Mouse (Mus musculus) cerebellum, postnatal 4 days (tissue): Measurements from ENCODE around the gene Serinc5.
A peak's percentile ranks its signal among the peaks of the same experiment; 100 is the strongest.

Experiments
- DNase-seq, 2 experiments: peaks; one replicate each; pipeline ENCODE4 v3.0.0; 2022; ENCODE audit warnings: low spot score in 2 of 2, mixed read lengths in 1 of 2

Gene Serinc5

DNA sequence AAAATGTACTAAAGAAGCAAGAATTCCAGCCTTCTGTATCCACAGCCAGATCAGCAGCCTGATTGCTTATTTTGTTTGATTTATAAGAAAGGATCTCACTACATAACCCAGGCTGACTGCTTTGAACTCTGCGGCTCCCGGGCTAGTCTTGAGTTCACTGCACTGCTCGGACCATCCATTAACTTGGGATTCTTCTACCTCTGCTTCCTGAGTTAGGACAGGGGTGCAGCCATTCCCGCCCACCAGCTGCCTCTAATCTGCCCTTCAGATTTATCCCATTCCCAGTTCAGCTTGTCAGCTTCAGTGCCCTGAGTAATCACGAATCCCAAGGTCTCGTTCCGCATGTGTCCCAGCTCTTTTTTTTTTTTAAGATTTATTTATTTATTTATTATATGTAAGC, 93.3 kb downstream of the Serinc5 start:
- DNase-seq: no peak

DNA sequence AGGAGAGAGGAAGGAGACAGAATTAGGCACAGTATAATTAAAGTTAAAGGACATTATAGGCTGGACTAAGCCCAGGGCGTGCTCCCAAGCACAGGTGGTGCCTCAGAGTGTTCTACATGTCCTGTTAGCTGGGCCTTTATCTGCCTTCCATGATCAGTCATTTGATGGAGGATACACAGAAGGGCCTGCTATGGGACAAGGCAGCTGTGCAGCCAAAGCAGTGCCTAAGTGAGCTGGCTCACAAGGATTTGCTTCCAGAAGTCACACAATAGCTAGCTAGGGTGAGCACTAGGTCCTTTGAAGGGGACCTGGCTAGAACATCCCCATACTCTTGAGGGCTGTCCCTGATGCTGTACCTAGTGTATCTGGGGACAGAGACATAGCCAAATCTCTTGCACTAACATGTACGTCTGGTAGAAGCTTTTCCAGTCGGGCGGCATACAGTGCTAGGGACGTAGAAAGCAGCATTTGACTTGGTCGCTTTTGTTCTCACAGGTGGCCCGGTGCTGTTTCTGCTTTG, 94.2 kb downstream of the Serinc5 start:
- DNase-seq: no peak

DNA sequence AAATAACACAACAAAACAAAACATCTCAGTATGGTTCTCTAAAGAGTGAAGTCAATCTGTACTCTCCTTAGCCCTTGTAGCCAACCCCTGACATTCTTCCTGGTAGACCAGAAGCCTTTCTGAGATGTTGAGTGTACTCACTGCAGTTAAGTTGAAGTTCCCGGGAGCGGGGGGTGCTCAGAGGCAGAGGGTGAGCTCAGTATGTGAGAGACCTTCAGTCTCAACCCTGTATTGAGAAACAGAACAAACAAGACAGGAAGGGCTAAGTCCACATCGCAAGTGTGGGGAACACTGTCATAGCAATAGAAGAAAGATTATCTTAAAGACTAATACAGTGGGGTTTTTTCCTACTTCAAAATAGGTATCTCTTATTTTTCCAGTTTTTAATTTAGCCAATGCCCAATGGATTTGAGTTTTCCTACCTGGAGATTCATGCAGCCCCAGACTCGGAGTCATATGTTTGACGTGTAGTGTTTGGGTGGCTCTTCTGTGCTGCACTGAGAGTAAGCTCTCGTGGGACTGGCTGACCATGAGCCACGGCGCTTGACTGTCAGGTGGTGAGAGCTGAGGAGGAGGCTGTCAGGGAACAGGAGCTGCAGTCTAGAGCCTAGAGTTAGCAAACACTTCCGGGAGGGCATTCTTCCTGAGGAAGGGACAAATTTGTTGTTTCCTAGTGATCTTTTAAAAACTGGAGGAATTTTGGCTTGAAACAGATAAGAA, 95.6 kb downstream of the Serinc5 start:
- DNase-seq: no peak

DNA sequence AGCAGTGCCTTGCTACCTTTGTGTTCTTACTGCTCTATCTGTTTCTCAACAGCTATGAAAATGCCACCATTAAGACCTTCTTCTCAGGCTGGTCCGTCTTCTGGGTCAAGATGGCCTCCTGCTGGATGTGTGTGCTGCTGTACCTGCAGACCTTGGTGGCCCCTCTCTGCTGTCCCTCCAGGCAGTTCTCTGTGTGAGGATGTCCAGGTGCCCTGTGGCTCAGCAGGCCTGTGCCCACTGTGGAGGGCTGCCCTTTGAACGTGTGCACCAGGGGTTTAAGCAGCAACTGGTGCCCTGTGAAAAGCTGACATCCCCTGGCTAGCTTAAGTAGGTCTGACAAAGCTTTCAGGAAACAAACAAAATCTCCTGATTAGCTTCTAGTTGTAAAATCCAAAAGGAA, 97.0 kb downstream of the Serinc5 start:
- DNase-seq: no peak

DNA sequence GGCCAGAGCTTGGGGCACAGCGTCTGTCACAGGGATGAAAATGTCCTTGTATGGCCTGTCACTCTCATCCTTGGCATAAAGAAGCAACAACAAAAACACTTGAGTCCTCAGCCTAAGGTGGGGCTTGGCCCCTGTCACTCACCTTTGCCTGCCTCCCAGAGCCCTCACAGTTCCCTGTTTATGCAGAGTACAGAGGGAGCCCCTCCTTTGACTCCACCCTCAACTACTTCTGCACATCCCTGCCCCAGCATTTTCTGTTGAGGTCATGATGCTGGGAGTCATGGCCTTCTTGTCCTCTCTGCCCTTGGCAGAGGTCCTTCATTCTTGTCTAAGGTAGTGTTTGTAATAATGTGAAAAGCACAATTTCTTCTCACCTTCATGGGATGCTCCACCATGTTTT, 97.6 kb downstream of the Serinc5 start:
- DNase-seq: no peak

DNA sequence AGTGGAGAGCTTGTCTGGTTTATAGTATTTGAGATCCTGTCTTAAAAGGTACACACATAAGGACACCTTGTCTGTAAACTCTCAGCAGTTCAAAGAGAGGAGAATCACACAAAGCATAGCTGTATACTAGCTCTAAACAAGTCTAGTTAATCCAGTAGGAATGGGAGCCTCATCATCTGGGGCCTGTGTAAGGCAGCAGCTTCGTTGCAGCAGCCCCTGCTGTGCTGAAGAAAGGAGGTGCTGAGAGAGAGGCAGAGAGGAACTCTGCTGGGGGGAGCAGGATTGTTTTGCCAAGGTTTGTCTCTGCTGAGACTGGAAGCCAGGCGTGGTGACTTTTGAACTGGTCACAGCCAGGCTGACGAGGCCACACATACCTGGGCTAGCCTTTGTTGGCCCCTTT, 98.6 kb downstream of the Serinc5 start:
- no peak for DNase-seq

DNA sequence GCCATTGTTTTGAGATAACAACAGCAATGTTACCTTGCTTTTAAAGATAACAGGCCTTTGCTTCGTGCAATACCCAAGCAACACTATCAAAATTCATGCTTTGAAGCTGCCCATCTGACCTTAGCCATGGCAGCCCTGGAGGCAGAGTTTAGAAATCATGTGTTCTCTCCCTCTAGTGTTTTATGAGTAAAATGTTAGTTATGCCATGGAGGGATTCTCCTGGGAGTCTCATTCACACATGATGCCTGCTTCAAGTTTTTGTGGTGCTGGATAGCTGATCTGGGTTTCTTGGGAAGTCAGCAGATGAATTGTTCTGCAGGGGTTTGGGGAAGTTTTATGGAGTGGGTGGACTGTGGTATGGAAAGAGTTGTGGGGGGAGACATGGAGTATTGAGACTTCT, 99.5 kb downstream of the Serinc5 start:
- no peak for DNase-seq

DNA sequence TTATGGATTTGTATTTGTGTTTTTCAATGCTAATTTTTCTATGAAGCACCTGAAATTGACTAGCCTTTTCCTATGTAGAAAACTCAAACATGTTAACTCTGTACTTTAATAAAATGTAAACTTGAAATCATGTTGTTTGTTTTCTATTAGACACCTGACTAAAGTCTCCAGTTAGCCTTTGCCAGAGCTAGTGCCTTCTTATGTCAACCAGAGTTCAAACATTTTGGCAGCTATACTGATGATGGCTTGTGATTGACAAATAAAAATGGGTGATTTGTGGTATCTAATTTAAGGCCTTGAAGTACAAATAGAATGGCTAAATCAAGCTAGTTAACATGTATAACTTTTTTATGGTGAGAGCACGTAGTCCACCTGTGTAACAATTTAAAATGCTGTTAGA, 100.9 kb downstream of the Serinc5 start:
- DNase-seq: no peak

DNA sequence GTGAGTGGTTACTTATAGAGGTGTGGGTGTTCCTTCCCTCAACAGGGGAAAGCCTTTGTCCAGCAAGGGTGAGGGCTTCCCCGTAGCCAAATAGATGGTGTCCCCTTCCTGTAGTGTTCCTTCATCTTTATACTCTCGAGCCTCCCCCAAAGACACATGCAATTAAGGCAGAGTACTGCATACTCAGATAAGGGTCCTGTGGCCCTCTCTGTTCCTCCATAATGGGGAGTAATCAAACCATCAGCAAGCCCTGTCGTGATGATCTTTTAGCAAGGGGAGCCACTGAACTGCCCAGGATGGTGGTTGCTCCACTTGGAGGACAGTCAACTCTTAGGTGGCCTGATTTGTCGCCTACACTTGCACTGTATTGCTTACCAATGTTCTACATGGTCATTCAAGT, 101.7 kb downstream of the Serinc5 start:
- DNase-seq: no peak

DNA sequence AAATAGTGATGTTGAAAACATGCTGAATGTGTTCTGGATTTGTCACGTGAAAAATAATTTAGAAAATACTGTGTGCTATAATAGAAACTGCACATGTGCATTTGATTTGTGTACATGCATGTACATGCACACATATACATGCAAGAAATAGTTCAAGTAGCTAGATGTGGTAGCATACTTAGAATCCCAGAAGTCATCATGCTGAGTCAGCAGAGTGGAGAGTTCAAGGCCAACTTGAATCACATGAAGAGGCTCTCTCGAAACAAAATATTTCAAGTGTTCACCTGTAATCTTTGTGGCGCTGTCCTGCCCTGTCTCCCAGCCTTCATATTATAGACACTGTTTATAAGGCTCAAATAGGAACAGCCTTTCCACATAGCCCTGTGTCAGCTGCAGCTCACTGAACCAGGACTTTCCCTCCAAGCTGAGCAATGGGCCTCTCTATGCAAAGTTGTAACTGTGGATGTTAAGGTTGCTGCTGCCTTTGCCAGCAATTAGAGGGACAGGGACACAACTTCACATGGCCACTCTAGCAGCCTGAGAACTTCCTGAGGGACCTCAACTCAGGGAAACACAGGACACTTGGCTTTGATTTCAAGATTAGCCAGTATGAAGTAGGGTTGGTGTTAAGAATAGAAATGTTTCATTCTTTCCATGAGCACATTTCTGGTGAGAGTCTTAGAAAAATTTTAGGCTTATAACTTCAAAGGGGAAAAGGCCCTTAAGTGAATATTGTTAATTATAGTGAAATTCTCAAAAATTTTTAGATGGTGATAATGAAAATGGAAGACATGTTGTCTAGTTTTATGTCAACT, 107.2 kb downstream of the Serinc5 start:
- no peak for DNase-seq

DNA sequence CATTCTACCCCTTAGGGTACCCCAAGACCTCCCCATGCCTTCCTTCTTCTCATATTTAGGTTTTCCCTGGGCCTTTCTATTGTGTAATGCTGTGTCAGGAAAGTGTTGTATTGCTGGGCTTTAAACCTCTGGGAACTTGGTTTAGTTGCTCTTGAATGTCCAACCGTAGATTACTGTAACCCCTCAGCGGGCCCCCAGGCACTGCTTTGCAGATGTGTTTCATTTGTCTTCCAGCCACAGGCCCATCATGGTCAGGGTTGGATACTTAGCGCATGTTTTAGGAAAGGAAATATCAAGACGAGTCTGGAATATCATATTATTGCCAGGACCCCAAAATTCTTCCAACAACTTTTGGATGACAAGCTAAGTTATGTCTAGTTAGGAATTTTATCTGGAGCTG, 110.1 kb downstream of the Serinc5 start:
- no peak for DNase-seq

DNA sequence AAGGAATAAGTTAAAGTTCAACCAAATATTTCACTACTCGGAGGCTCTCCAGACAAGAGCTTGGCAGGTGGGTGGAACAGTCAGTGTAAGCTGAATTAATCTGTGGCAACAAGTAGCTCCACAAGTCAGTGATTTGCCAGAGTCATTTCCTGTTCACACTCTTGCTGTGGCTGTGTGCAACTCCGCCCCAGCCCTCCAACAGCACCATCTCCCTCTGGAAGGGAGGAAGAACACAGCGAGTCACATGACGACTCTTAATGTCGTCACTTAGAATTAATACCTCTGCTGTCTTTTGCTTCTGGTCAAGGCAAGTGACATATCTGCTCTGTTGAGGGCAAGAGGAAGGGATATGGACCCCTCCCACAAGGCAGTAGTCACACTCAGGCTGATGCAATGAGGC, 111.5 kb downstream of the Serinc5 start:
- no peak for DNase-seq

DNA sequence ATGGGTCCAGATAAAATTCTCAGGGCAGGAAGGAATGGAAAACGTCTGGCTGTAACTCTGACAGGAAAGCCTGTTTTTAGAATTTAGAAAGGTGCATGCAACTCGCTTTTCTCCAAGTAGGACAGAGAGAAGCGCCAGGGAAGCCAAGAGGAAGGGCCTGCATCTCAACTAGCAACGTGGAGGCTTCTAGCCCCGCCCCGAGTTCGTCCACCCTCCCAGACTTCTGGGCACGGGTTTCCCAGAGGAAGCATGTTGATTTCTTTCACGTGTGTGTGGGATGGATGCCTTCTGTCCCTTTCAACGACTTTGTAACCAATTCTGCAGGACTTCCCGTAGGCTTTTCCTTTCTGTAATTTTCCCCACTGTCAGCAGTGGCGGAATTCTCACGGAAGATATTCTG, 118.9 kb downstream of the Serinc5 start:
- DNase-seq: no peak

DNA sequence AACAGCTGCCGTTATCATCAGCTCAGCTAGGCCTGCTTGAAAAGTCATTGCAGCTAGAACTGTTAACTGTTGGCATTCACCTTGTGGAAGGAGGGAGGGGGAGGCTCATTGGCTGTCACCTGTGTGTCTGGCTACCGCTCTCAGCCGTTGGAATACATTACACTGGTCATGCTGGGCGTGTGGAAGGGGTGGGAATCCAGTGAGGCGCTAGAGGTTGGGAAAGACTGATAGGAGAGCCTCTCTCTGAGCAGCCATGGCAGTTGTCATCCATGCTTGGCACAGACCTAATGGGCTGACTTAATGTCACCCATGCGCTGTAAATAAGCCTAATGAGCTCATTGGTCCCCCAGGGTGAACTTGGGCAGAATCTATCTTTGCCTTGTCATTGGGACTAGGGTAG, 120.9 kb downstream of the Serinc5 start:
- no peak for DNase-seq

DNA sequence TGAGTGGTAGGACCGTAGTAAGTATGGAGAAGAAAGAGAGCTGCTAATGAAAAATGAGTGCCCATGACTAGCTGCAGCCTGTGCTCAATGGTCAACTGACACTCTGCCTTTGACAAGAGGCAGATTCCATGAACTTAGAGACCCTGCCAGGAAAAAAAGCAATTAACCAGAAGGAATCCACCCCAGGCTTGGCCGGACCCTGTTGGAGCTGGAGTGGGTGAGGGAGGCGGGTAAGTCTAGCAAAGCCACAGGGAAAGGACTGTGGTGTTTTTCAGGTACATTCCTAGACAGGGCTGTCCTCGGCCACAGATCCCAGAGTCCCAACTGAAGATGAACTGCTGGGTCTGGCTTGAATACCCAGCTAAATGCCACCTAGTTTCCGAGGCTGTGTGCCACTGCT, 121.9 kb downstream of the Serinc5 start:
- DNase-seq: no peak

DNA sequence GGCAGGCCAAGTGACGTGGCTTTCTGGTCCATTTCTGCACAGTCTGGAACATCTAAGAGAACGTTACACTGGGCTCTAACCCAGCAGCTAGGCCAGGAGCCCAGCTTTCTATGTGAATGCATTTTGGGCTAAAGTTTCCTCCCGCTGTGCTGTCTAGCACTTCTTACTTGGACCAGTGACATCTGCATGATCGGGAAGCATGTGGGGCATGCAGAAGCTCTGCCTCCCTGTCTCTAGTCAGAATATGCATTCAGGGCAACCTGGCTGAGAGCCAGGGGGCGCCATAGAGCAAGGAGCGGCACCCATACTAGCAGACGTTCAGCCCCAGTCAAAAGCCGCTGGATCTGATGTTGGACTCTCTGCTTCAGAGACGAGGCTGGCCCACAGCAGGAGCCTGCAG, 122.4 kb downstream of the Serinc5 start:
- peak; percentile 34 to 78 for DNase-seq

DNA sequence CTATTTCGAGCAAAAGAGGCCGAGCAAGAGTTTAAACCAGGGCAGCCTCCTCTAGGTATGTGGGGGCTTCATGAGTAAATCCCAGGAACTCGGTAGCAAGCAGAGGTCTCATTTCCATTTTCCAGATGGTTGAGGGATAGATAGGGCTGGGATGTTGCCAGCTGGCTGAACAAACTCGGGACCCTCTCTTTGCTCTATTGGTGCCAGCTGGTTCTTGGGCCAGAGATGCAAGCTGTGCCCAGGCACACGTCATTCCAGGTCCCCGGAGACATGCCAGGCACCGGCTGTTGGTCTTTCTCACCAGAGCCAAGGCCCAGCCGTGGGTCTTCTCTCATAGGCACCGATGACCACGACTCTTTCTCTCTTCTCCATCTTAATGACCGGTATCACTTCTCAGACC, 122.8 kb downstream of the Serinc5 start:
- DNase-seq: peak; percentile 31 to 89

DNA sequence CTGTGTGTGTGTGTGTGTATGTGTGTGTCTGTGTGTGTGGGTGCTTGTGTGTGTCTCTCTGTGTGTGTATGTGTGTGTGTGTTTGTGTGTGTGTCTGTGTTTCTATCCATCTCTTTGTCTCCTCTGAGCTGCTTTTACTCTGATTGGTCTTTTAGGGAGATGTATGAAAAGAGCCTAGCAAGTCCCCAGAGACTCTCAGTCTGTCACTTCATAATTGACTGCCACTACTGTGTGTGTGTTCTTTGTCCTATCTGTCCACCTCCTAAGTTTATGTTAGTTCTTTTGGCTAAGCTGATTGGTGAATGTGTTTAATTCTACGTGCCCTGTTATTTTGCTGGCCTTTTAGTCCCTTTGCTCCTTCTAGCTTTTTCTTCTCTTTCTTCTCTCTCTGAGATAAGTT, 124.8 kb downstream of the Serinc5 start:
- DNase-seq: no peak

DNA sequence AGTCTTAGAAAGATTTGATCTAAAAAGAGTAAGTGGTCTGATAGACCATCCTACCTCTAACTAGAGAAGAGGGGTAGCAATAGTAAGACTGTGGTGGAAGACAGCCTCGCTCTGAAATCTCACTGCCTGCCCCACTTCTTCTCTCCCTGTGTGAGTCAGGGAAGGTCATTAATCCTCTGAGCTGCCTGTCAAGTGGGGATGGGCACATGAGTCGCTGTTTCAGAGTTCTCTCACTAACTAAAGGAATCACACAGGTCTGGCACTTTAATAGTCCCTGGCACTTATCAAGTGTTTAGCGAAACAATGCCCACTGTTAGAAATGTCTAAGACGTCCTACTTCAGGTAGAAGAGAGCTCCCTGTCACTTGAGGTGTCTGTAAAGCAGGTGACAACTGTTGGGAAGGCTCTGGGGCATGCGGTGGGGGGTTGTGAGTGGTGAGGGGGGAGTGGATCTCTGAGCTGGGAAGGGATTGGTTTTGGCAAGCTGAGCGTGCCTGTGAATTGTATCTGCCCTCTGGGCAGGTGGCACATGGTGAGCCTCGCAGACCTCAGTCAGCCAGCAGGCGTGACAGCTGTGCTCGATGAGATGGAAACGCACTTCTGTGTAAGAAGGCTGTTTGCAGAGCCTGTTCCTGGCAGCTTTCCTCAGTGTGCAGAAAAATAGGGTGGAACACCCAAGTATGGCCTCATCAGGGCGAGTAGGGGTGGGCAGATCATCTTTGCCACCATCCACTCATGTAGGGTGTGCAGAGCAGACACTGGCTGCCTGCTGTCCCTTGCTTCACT, 125.8 kb downstream of the Serinc5 start:
- DNase-seq: peak in 1 of 2 experiments; percentile 75

DNA sequence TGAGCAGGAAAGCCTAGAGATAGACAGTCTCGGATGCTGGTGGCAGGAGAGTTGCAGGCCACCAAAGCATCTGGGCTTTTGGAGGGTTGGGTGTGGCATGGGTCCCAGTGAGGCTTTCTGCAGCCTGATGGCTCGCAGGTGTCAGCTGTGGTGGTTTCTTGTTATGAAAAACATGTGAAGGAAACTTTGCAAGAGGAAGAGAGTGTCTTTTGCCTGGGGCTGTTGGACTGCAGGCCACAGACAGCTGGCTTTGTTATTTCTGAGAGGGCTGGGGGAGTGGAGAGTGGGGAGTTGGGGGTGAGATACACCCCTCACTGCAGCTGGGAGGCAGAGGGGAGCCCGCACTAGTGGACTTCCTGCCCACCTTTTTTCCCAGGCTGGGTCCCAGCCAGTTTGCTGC, 127.9 kb downstream of the Serinc5 start:
- no peak for DNase-seq

DNA sequence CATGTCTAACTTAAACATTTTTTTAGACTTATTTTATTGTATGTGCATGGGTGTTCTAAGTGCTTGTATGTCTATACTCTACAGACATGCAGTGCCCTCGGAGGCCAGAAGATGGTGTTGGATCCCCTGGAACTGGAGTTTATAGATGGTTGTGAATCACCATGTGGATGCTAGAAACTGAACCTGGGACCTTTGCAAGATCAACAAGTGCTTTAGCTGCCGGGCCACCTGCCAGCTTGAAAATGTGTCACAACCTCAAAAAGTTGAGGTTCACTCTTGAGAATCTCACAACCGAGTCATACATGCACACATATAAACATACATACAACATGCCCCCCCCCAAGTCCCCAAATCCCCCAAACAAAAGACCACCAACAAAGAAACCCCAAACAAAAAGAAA, 129.0 kb downstream of the Serinc5 start:
- no peak for DNase-seq

DNA sequence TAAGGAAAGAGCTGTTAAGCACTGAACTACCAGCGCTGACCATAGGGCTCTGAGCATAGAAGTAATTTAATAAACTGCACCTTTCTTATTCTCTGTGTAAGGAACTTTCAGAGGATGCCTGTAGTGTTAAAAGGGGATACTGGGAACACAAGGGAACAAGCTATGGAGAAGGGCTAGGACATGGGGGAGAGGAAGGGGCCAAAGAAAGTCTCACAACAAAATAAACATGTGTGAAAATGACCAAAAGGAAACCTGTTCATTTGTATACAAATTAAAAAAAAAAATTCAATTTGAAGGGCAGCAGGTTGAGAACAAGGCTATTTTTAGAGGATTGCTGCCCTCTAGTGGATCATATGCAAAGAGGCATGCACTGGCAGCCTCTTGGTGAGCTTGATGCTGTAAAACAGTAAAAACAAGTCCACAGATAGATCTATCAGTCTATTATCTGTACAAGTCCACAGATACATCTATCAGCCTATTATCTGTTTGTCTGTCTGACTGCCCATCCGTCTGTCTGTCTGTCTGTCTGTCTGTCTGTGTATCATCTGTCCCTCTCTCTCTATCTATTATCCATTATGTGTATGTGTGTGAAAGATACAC, 129.9 kb downstream of the Serinc5 start:
- no peak for DNase-seq
